ENCODE assay signal across 25 mouse cellular contexts in the genomic region with DNA sequence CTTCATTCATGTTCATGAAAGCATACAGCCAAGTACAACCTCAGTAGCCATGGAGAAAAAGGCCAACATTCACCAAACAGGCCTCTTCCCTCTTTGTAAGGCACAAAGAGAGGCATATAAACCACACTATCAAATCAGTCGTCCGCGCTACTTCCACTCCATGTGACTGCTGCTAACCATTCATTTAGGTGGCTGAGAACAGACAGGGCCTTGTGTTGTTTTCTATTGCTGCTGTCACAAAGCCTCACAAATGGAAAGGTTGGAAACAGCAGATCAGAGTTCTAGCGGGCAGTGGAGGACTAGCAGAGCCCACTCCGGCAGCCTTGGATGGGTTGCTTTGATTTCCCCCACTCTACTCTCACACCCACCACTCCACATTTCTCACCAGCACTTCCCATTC.
DNase-seq lines count a peak whose midpoint lies in the region; ATAC-seq lines count a peak whose summit lies in the region.
"Had no signal": no experiment of that assay in that cellular context is flagged by ENCODE, and none has a peak within 500 bp of the region (broad histone marks: within the 10 kb centered on the region; RNA-seq: fewer than 3 reads in every experiment).

No protein-coding gene starts in this region.

- H3K27ac ChIP-seq in hindbrain, embryonic 13.5 days = no peak overlapping the region
- H3K27ac ChIP-seq in hindbrain, embryonic 11.5 days (ENCODE audit: low read depth, low read length) = no peak overlapping the region
- H3K27ac ChIP-seq in forebrain, embryonic 11.5 days (ENCODE audit: low read depth, low read length) = no peak overlapping the region
- H3K27ac ChIP-seq in hindbrain, embryonic 14.5 days = no peak overlapping the region
- H3K27ac ChIP-seq in neural tube, embryonic 14.5 days (ENCODE audit: low read depth, low read length) = peak overlapping the region; percentile 22; the same call in 1 of the 2 replicates
- H3K27ac ChIP-seq in heart, embryonic 12.5 days (ENCODE audit: poor library complexity, severe bottlenecking) = no peak overlapping the region
- H3K27ac ChIP-seq: embryonic facial prominence, embryonic 12.5 days; heart, adult 2 months; heart, embryonic 15.5 days; limb, embryonic 13.5 days; liver, embryonic 13.5 days; lung, embryonic 15.5 days; macrophage had no signal

- H3K36me3 ChIP-seq in hindbrain, embryonic 13.5 days = no peaks in the 10 kb centered on the region
- no peaks in the 10 kb centered on the region for H3K36me3 ChIP-seq in hindbrain, embryonic 11.5 days (ENCODE audit: control insufficient read depth, insufficient read depth, low read length)
- H3K36me3 ChIP-seq in forebrain, embryonic 11.5 days (ENCODE audit: control insufficient read depth, insufficient read depth, low read length) = no peaks in the 10 kb centered on the region
- no peaks in the 10 kb centered on the region for H3K36me3 ChIP-seq in hindbrain, embryonic 14.5 days (replicated peaks; ENCODE audit: control insufficient read depth, insufficient read depth)
- H3K36me3 ChIP-seq in neural tube, embryonic 14.5 days (ENCODE audit: control insufficient read depth, insufficient read depth, low read length) = no peaks in the 10 kb centered on the region
- H3K36me3 ChIP-seq in heart, embryonic 12.5 days = no peaks in the 10 kb centered on the region
- H3K36me3 ChIP-seq: embryonic facial prominence, embryonic 12.5 days; heart, embryonic 15.5 days; limb, embryonic 13.5 days; liver, embryonic 13.5 days; lung, embryonic 15.5 days had no signal

- ATAC-seq in hindbrain, embryonic 13.5 days (ENCODE audit: low FRiP score) = 0 out of 2 replicates have a peak, but pooled peaks have one; percentile 43
- no peak for ATAC-seq in hindbrain, embryonic 11.5 days (ENCODE audit: low FRiP score)
- peak; percentile 65; the same call in 1 of the 2 replicates for ATAC-seq in forebrain, embryonic 11.5 days (replicated peaks; ENCODE audit: low FRiP score)
- ATAC-seq in hindbrain, embryonic 14.5 days (ENCODE audit: low FRiP score) = peak; percentile 34; the same call in 1 of the 2 replicates
- ATAC-seq in neural tube, embryonic 14.5 days (ENCODE audit: low read depth) = peak; percentile 61; the same call in 1 of the 2 replicates
- no peak for ATAC-seq in heart, embryonic 12.5 days (ENCODE audit: insufficient number of reproducible peaks, low FRiP score)
- ATAC-seq: intestine, postnatal 0 days had no signal

- no peak overlapping the region for H3K4me2 ChIP-seq in hindbrain, embryonic 13.5 days
- no peak overlapping the region for H3K4me2 ChIP-seq in hindbrain, embryonic 11.5 days (replicated peaks; ENCODE audit: low read depth, low read length)
- no peak overlapping the region for H3K4me2 ChIP-seq in forebrain, embryonic 11.5 days (ENCODE audit: low read depth, low read length, severe bottlenecking)
- H3K4me2 ChIP-seq in hindbrain, embryonic 14.5 days (replicated peaks) = no peak overlapping the region
- no peak overlapping the region for H3K4me2 ChIP-seq in neural tube, embryonic 14.5 days (ENCODE audit: low read depth, low read length)
- H3K4me2 ChIP-seq in heart, embryonic 12.5 days = no peak overlapping the region
- H3K4me2 ChIP-seq: embryonic facial prominence, embryonic 12.5 days; heart, embryonic 15.5 days; limb, embryonic 13.5 days; liver, embryonic 13.5 days; lung, embryonic 15.5 days; midbrain, embryonic 11.5 days had no signal

- H3K9ac ChIP-seq in hindbrain, embryonic 13.5 days = no peak overlapping the region
- H3K9ac ChIP-seq in hindbrain, embryonic 11.5 days (ENCODE audit: low read depth, low read length) = no peak overlapping the region
- H3K9ac ChIP-seq in forebrain, embryonic 11.5 days (ENCODE audit: low read length) = no peak overlapping the region
- no peak overlapping the region for H3K9ac ChIP-seq in hindbrain, embryonic 14.5 days
- no peak overlapping the region for H3K9ac ChIP-seq in neural tube, embryonic 14.5 days (replicated peaks; ENCODE audit: low read depth, low read length)
- no peak overlapping the region for H3K9ac ChIP-seq in heart, embryonic 12.5 days
- H3K9ac ChIP-seq: embryonic facial prominence, embryonic 12.5 days; heart, embryonic 15.5 days; limb, embryonic 13.5 days; liver, embryonic 13.5 days; lung, embryonic 15.5 days had no signal

- no peak overlapping the region for H3K4me3 ChIP-seq in hindbrain, embryonic 13.5 days
- H3K4me3 ChIP-seq in hindbrain, embryonic 11.5 days (ENCODE audit: low read depth, low read length) = no peak overlapping the region
- no peak overlapping the region for H3K4me3 ChIP-seq in forebrain, embryonic 11.5 days (ENCODE audit: low read depth, low read length)
- H3K4me3 ChIP-seq in hindbrain, embryonic 14.5 days (replicated peaks; ENCODE audit: low read length) = no peak overlapping the region
- no peak overlapping the region for H3K4me3 ChIP-seq in neural tube, embryonic 14.5 days (ENCODE audit: low read depth, low read length)
- no peak overlapping the region for H3K4me3 ChIP-seq in heart, embryonic 12.5 days
- H3K4me3 ChIP-seq: embryonic facial prominence, embryonic 12.5 days; erythroblast, embryonic 14.5 days; heart, adult 2 months; heart, embryonic 15.5 days; limb, embryonic 13.5 days; liver, embryonic 13.5 days; lung, embryonic 15.5 days; myocyte had no signal

- no peak for DNase-seq in hindbrain, embryonic 11.5 days (ENCODE audit: low spot score)
- DNase-seq in forebrain, embryonic 11.5 days (ENCODE audit: low spot score) = no peak
- DNase-seq in hindbrain, embryonic 14.5 days (ENCODE audit: low spot score) = no peak
- DNase-seq in adrenal gland, postnatal 14 days = no peak
- DNase-seq: cerebellum, adult 2 months; gastrocnemius, postnatal 14 days; heart, adult 2 months; heart, postnatal 4 days; liver, embryonic 13.5 days; right cerebral cortex, postnatal 14 days; thymus, adult 18-20 months; thymus, postnatal 4 days had no signal

- H3K4me1 ChIP-seq in hindbrain, embryonic 13.5 days (replicated peaks) = no peaks in the 10 kb centered on the region
- H3K4me1 ChIP-seq in hindbrain, embryonic 11.5 days (replicated peaks; ENCODE audit: control insufficient read depth, insufficient read depth, low read length) = no peaks in the 10 kb centered on the region
- peaks cover 5% of the 10 kb centered on the region; the same call in 1 of the 2 replicates for H3K4me1 ChIP-seq in forebrain, embryonic 11.5 days (replicated peaks; ENCODE audit: control insufficient read depth, insufficient read depth, low read length)
- no peaks in the 10 kb centered on the region for H3K4me1 ChIP-seq in hindbrain, embryonic 14.5 days (replicated peaks; ENCODE audit: control insufficient read depth, insufficient read depth, low read length)
- no peaks in the 10 kb centered on the region for H3K4me1 ChIP-seq in neural tube, embryonic 14.5 days (ENCODE audit: control insufficient read depth, insufficient read depth, low read length)
- no peaks in the 10 kb centered on the region for H3K4me1 ChIP-seq in heart, embryonic 12.5 days (replicated peaks)
- H3K4me1 ChIP-seq: embryonic facial prominence, embryonic 12.5 days; heart, embryonic 15.5 days; limb, embryonic 13.5 days; liver, embryonic 13.5 days; lung, embryonic 15.5 days had no signal

- no peaks in the 10 kb centered on the region for H3K27me3 ChIP-seq in hindbrain, embryonic 13.5 days
- H3K27me3 ChIP-seq in hindbrain, embryonic 11.5 days (ENCODE audit: control insufficient read depth, insufficient read depth, low read length) = no peaks in the 10 kb centered on the region
- no peaks in the 10 kb centered on the region for H3K27me3 ChIP-seq in forebrain, embryonic 11.5 days (ENCODE audit: control insufficient read depth, insufficient read depth, low read length)
- no peaks in the 10 kb centered on the region for H3K27me3 ChIP-seq in hindbrain, embryonic 14.5 days (ENCODE audit: control insufficient read depth, insufficient read depth, low read length)
- H3K27me3 ChIP-seq in neural tube, embryonic 14.5 days (ENCODE audit: control insufficient read depth, insufficient read depth, low read length) = no peaks in the 10 kb centered on the region
- H3K27me3 ChIP-seq in heart, embryonic 12.5 days (replicated peaks) = no peaks in the 10 kb centered on the region
- H3K27me3 ChIP-seq: CH12.LX; embryonic facial prominence, embryonic 12.5 days; heart, embryonic 15.5 days; limb, embryonic 13.5 days; liver, embryonic 13.5 days; lung, embryonic 15.5 days had no signal

- 55% methylated on average over 5 of the region's 5 CpGs for WGBS in hindbrain, embryonic 13.5 days
- WGBS in hindbrain, embryonic 11.5 days = 82% methylated on average over 5 of the region's 5 CpGs
- WGBS in forebrain, embryonic 11.5 days = 59% methylated on average over 5 of the region's 5 CpGs
- WGBS in hindbrain, embryonic 14.5 days = 50% methylated on average over 5 of the region's 5 CpGs
- WGBS in neural tube, embryonic 14.5 days = 34% methylated on average over 5 of the region's 5 CpGs
- WGBS in heart, embryonic 12.5 days = 80% methylated on average over 5 of the region's 5 CpGs

- no peaks in the 10 kb centered on the region for H3K9me3 ChIP-seq in hindbrain, embryonic 13.5 days
- no peaks in the 10 kb centered on the region for H3K9me3 ChIP-seq in hindbrain, embryonic 11.5 days (ENCODE audit: control insufficient read depth, low read length)
- no peaks in the 10 kb centered on the region for H3K9me3 ChIP-seq in forebrain, embryonic 11.5 days (ENCODE audit: control insufficient read depth, low read length)
- H3K9me3 ChIP-seq in hindbrain, embryonic 14.5 days (ENCODE audit: control insufficient read depth, low read length) = no peaks in the 10 kb centered on the region
- H3K9me3 ChIP-seq in neural tube, embryonic 14.5 days (ENCODE audit: control insufficient read depth, low read length) = no peaks in the 10 kb centered on the region
- H3K9me3 ChIP-seq in heart, embryonic 12.5 days (replicated peaks) = no peaks in the 10 kb centered on the region
- H3K9me3 ChIP-seq: embryonic facial prominence, embryonic 12.5 days; heart, embryonic 15.5 days; limb, embryonic 13.5 days; liver, embryonic 13.5 days; lung, embryonic 15.5 days had no signal

Comparison
In these comparisons a context has a peak if more than half of its experiments do, and no peak if none do; other contexts are left out.
1. ATAC-seq: peak in hindbrain, embryonic 13.5 days (single experiment), forebrain, embryonic 11.5 days (single experiment), hindbrain, embryonic 14.5 days (single experiment) and neural tube, embryonic 14.5 days (single experiment); none in hindbrain, embryonic 11.5 days (single experiment) and heart, embryonic 12.5 days (single experiment).